Mouse (Mus musculus): ENCODE measurements around the gene Ighmbp2. TPM values are rescaled to one million over a fixed set of nuclear protein-coding genes. Genes with fewer than 3 reads are reported as not detected.

The Ighmbp2 gene
- total and polyA plus RNA-seq, 2 experiments = 1.8 to 3.9 TPM

- TF ChIP-seq POLR2A (IDR thresholded peaks at IDR 0.05; ENCODE audit: extremely low read depth, insufficient read depth, low read length) = no peak
- TF ChIP-seq CTCF (IDR thresholded peaks at IDR 0.05; ENCODE audit: low read depth, low read length) = no peak
- WGBS = 92% methylated on average over 4 of the region's 4 CpGs
- Histone ChIP-seq H3K27me3 (ENCODE audit: control insufficient read depth, insufficient read depth, low read length) (no peaks in the 10 kb centered on the region), H3K4me1 (ENCODE audit: control insufficient read depth, insufficient read depth, low read length) (no peaks in the 10 kb centered on the region), H3K4me3 (ENCODE audit: insufficient read depth, low read depth, low read length) (no peak overlapping the region), H3K9ac (ENCODE audit: low read depth, low read length) (no peak overlapping the region), H3K27ac (replicated peaks; ENCODE audit: insufficient read depth, low read depth, low read length) (no peak overlapping the region), H3K36me3 (ENCODE audit: control insufficient read depth, insufficient read depth, low read length) (peaks cover 7% of the 10 kb centered on the region), H3K79me2 (ENCODE audit: control insufficient read depth, insufficient read depth, low read length) (no peaks in the 10 kb centered on the region)
- no peak for DNase-seq (ENCODE audit: extremely low read depth, low read depth, low spot score)
Measured at GRCm38 (mm10) chr19:3267340-3267739, 15.5 kb downstream of the Ighmbp2 start.

GRCm38 (mm10) chr19:3266676-3267075, 16.1 kb downstream of the Ighmbp2 start:
- H3K4me3 ChIP-seq (ENCODE audit: insufficient read depth, low read depth, low read length) = no peak overlapping the region
- no peak overlapping the region for H3K9ac ChIP-seq (ENCODE audit: low read depth, low read length)
- DNase-seq (ENCODE audit: extremely low read depth, low read depth, low spot score) = no peak
- no peaks in the 10 kb centered on the region for H3K4me1 ChIP-seq (ENCODE audit: control insufficient read depth, insufficient read depth, low read length)
- H3K27ac ChIP-seq (replicated peaks; ENCODE audit: insufficient read depth, low read depth, low read length) = no peak overlapping the region
- TF ChIP-seq CTCF (IDR thresholded peaks at IDR 0.05; ENCODE audit: low read depth, low read length) = no peak
- no peak for TF ChIP-seq POLR2A (IDR thresholded peaks at IDR 0.05; ENCODE audit: extremely low read depth, insufficient read depth, low read length)
- 95% methylated on average over 4 of the region's 4 CpGs for WGBS
- no peaks in the 10 kb centered on the region for H3K27me3 ChIP-seq (ENCODE audit: control insufficient read depth, insufficient read depth, low read length)
- no peaks in the 10 kb centered on the region for H3K79me2 ChIP-seq (ENCODE audit: control insufficient read depth, insufficient read depth, low read length)
- H3K36me3 ChIP-seq (ENCODE audit: control insufficient read depth, insufficient read depth, low read length) = peaks cover 7% of the 10 kb centered on the region

GRCm38 (mm10) chr19:3266136-3266535, 16.7 kb downstream of the Ighmbp2 start:
- Histone ChIP-seq H3K27ac (replicated peaks; ENCODE audit: insufficient read depth, low read depth, low read length) (no peak overlapping the region), H3K4me3 (ENCODE audit: insufficient read depth, low read depth, low read length) (no peak overlapping the region), H3K9ac (ENCODE audit: low read depth, low read length) (no peak overlapping the region), H3K4me1 (ENCODE audit: control insufficient read depth, insufficient read depth, low read length) (no peaks in the 10 kb centered on the region), H3K36me3 (ENCODE audit: control insufficient read depth, insufficient read depth, low read length) (peaks cover 6% of the 10 kb centered on the region; the same call in 1 of the 2 replicates), H3K27me3 (ENCODE audit: control insufficient read depth, insufficient read depth, low read length) (no peaks in the 10 kb centered on the region), H3K79me2 (ENCODE audit: control insufficient read depth, insufficient read depth, low read length) (no peaks in the 10 kb centered on the region)
- 89% methylated on average over 5 of the region's 5 CpGs for WGBS
- DNase-seq (ENCODE audit: extremely low read depth, low read depth, low spot score) = no peak
- TF ChIP-seq CTCF (IDR thresholded peaks at IDR 0.05; ENCODE audit: low read depth, low read length) (no peak), POLR2A (IDR thresholded peaks at IDR 0.05; ENCODE audit: extremely low read depth, insufficient read depth, low read length) (no peak)

GRCm38 (mm10) chr19:3265180-3265579, 17.6 kb downstream of the Ighmbp2 start:
- H3K36me3 ChIP-seq (ENCODE audit: control insufficient read depth, insufficient read depth, low read length) = peaks cover 6% of the 10 kb centered on the region; the same call in 1 of the 2 replicates
- DNase-seq (ENCODE audit: extremely low read depth, low read depth, low spot score) = no peak
- H3K9ac ChIP-seq (ENCODE audit: low read depth, low read length) = no peak overlapping the region
- no peaks in the 10 kb centered on the region for H3K27me3 ChIP-seq (ENCODE audit: control insufficient read depth, insufficient read depth, low read length)
- no peaks in the 10 kb centered on the region for H3K79me2 ChIP-seq (ENCODE audit: control insufficient read depth, insufficient read depth, low read length)
- no peaks in the 10 kb centered on the region for H3K4me1 ChIP-seq (ENCODE audit: control insufficient read depth, insufficient read depth, low read length)
- TF ChIP-seq CTCF (IDR thresholded peaks at IDR 0.05; ENCODE audit: low read depth, low read length) (no peak), POLR2A (IDR thresholded peaks at IDR 0.05; ENCODE audit: extremely low read depth, insufficient read depth, low read length) (no peak)
- 96% methylated on average over 9 of the region's 9 CpGs for WGBS
- no peak overlapping the region for H3K4me3 ChIP-seq (ENCODE audit: insufficient read depth, low read depth, low read length)
- no peak overlapping the region for H3K27ac ChIP-seq (replicated peaks; ENCODE audit: insufficient read depth, low read depth, low read length)

DNA sequence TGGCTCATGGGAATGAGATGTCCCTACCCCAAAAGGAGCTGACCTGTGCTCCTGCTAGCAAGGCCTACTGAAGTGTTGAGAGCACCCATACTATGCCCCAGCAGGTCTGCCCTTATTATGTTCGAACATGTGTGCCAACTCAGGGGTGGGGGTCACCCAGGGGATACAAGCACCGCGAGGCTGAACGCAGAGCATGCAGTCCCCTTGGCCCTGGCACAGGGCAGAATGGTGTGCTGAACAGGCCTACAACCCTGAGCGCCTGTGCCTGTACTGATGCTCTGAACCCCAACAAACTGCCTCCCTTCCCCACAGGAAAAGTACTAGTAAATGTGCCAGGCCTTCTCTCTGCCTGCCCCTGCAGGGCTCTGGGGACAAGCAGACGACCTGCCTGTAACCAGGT, 18.5 kb downstream of the Ighmbp2 start:
- H3K4me3 ChIP-seq (ENCODE audit: insufficient read depth, low read depth, low read length) = no peak overlapping the region
- DNase-seq (ENCODE audit: extremely low read depth, low read depth, low spot score) = no peak
- H3K4me1 ChIP-seq (ENCODE audit: control insufficient read depth, insufficient read depth, low read length) = no peaks in the 10 kb centered on the region
- WGBS = 96% methylated on average over 6 of the region's 6 CpGs
- peaks cover 6% of the 10 kb centered on the region; the same call in 1 of the 2 replicates for H3K36me3 ChIP-seq (ENCODE audit: control insufficient read depth, insufficient read depth, low read length)
- H3K79me2 ChIP-seq (ENCODE audit: control insufficient read depth, insufficient read depth, low read length) = no peaks in the 10 kb centered on the region
- H3K27ac ChIP-seq (replicated peaks; ENCODE audit: insufficient read depth, low read depth, low read length) = no peak overlapping the region
- TF ChIP-seq POLR2A (IDR thresholded peaks at IDR 0.05; ENCODE audit: extremely low read depth, insufficient read depth, low read length) (no peak), CTCF (IDR thresholded peaks at IDR 0.05; ENCODE audit: low read depth, low read length) (no peak)
- no peaks in the 10 kb centered on the region for H3K27me3 ChIP-seq (ENCODE audit: control insufficient read depth, insufficient read depth, low read length)
- H3K9ac ChIP-seq (ENCODE audit: low read depth, low read length) = no peak overlapping the region

- H3K4me1 ChIP-seq (ENCODE audit: control insufficient read depth, insufficient read depth, low read length) = no peaks in the 10 kb centered on the region
- no peaks in the 10 kb centered on the region for H3K79me2 ChIP-seq (ENCODE audit: control insufficient read depth, insufficient read depth, low read length)
- WGBS = 89% methylated on average over 12 of the region's 12 CpGs
- H3K4me3 ChIP-seq (ENCODE audit: insufficient read depth, low read depth, low read length) = no peak overlapping the region
- no peak overlapping the region for H3K9ac ChIP-seq (ENCODE audit: low read depth, low read length)
- no peak overlapping the region for H3K27ac ChIP-seq (replicated peaks; ENCODE audit: insufficient read depth, low read depth, low read length)
- DNase-seq (ENCODE audit: extremely low read depth, low read depth, low spot score) = no peak
- peaks cover 2% of the 10 kb centered on the region; the same call in 1 of the 2 replicates for H3K36me3 ChIP-seq (ENCODE audit: control insufficient read depth, insufficient read depth, low read length)
- no peaks in the 10 kb centered on the region for H3K27me3 ChIP-seq (ENCODE audit: control insufficient read depth, insufficient read depth, low read length)
- no peak for TF ChIP-seq CTCF (IDR thresholded peaks at IDR 0.05; ENCODE audit: low read depth, low read length)
- no peak for TF ChIP-seq POLR2A (IDR thresholded peaks at IDR 0.05; ENCODE audit: extremely low read depth, insufficient read depth, low read length)
Measured at GRCm38 (mm10) chr19:3261764-3262525, 20.9 kb downstream of the Ighmbp2 start.

Measured in liver, adult 2 months (tissue).